Mouse (Mus musculus): ENCODE measurements around the gene Zfp57. TPM values are rescaled to one million over a fixed set of nuclear protein-coding genes. Genes with fewer than 3 reads are reported as not detected.
"Not testable (repeated sequence)": the region's sequence is repeated elsewhere in the genome, so short reads cannot be mapped to it uniquely, and the experiment has no call there.

The Zfp57 gene
- total and polyA plus RNA-seq, 3 experiments, result 0.26 TPM; not detected in 2

GRCm38 (mm10) chr17:36989437-36989836, 11.5 kb upstream of the Zfp57 start, which contains the start of gene H2-M5:
Gene H2-M5 (minus strand): TSS chr17:36989537.
- Histone ChIP-seq H3K4me1 (ENCODE audit: control insufficient read depth in 1 of 2, insufficient read depth in 2 of 2) (peaks cover 3 to 26% of the 10 kb centered on the region in 2 experiments; a peak in 2 of 4 replicates), H3K9me3 (replicated peaks; ENCODE audit: low read length) (no peaks in the 10 kb centered on the region), H3K27ac (ENCODE audit: insufficient read depth, low read depth) (no peak within 1 kb of the TSS), H3K9ac (ENCODE audit: insufficient read depth, low read depth) (no peak within 1 kb of the TSS), H3K4me2 (ENCODE audit: insufficient read depth, low read depth, poor library complexity, severe bottlenecking) (no peak within 1 kb of the TSS; the same call in 1 of the 2 replicates), H3K27me3 (replicated peaks) (no peaks in the 10 kb centered on the region), H3K79me2 (replicated peaks; ENCODE audit: control insufficient read depth, extremely low read depth, insufficient read depth, poor library complexity, severe bottlenecking) (no peaks in the 10 kb centered on the region), H3K36me3 (replicated peaks in 1 of 2; ENCODE audit: control insufficient read depth in 1 of 2, insufficient read depth in 1 of 2, low read length in 1 of 2) (peaks cover 0 to 4% of the 10 kb centered on the region in 2 experiments), H3K4me3 (replicated peaks in 1 of 3; ENCODE audit: low read depth in 2 of 3, low read length in 2 of 3, poor library complexity in 1 of 3) (no peak within 1 kb of the TSS)
- no peak for DNase-seq (ENCODE audit: extremely low read depth)
- dilution Hi-C loops (cut with MboI; ENCODE audit: extremely low pct_ligation_motif_present, extremely low pct_unique_long_range_greater_than_20kb, low sequenced_read_pairs) (no loop called here), in situ Hi-C loops (cut with MboI; ENCODE audit: low pct_ligation_motif_present, low pct_unique_long_range_greater_than_20kb, low sequenced_read_pairs) (no loop called here)
- TF ChIP-seq TBP (conservative IDR thresholded peaks at IDR 0.05; ENCODE audit: low read depth, low read length), result no peak
- TF ChIP-seq POLR2A (IDR thresholded peaks at IDR 0.05; ENCODE audit: low read depth, low read length), result no peak
- no peak for TF ChIP-seq TCF12 (IDR thresholded peaks at IDR 0.05; ENCODE audit: low read depth, low read length)
- no peak for TF ChIP-seq ZKSCAN1 (IDR thresholded peaks at IDR 0.05; ENCODE audit: borderline replicate concordance, low read depth, low read length)
- TF ChIP-seq JUND (conservative IDR thresholded peaks at IDR 0.05; ENCODE audit: low read depth, low read length), result no peak
- no peak for TF ChIP-seq EP300 (IDR thresholded peaks at IDR 0.05; ENCODE audit: low read length)
- TF ChIP-seq IRF4 (IDR thresholded peaks at IDR 0.05; ENCODE audit: low read depth, low read length), result no peak
- no peak for TF ChIP-seq MAX (IDR thresholded peaks at IDR 0.05; ENCODE audit: low read length)
- no peak for TF ChIP-seq ELF1 (IDR thresholded peaks at IDR 0.05; ENCODE audit: low read depth, low read length)
- no peak for TF ChIP-seq CTCF (conservative IDR thresholded peaks at IDR 0.05 in 1 of 2, IDR thresholded peaks at IDR 0.05 in 1 of 2; ENCODE audit: low read depth in 2 of 2, low read length in 2 of 2)
- TF ChIP-seq ZNF384 (IDR thresholded peaks at IDR 0.05; ENCODE audit: low read depth, low read length), result no peak
- TF ChIP-seq NRF1 (IDR thresholded peaks at IDR 0.05; ENCODE audit: low read depth, low read length), result no peak
- no peak for TF ChIP-seq NELFE (IDR thresholded peaks at IDR 0.05; ENCODE audit: low read depth, low read length)
- no peak for TF ChIP-seq UBTF (IDR thresholded peaks at IDR 0.05; ENCODE audit: low read depth, low read length)
- TF ChIP-seq ETS1 (conservative IDR thresholded peaks at IDR 0.05; ENCODE audit: low read depth, low read length), result no peak
- TF ChIP-seq CHD1 (IDR thresholded peaks at IDR 0.05; ENCODE audit: low read depth, low read length), result no peak
- no peak for TF ChIP-seq POLR2AphosphoS2 (IDR thresholded peaks at IDR 0.05; ENCODE audit: low read depth, low read length)
- TF ChIP-seq MAFK (IDR thresholded peaks at IDR 0.05; ENCODE audit: insufficient replicate concordance, low read length), result no peak

GRCm38 (mm10) chr17:36990630-36991029, 10.3 kb upstream of the Zfp57 start:
- H3K36me3 ChIP-seq (replicated peaks in 1 of 2; ENCODE audit: control insufficient read depth in 1 of 2, insufficient read depth in 1 of 2, low read length in 1 of 2); H3K27me3 ChIP-seq (replicated peaks); H3K4me2 ChIP-seq (ENCODE audit: insufficient read depth, low read depth, poor library complexity, severe bottlenecking); H3K9me3 ChIP-seq (replicated peaks; ENCODE audit: low read length); dilution Hi-C loops (cut with MboI; ENCODE audit: extremely low pct_ligation_motif_present, extremely low pct_unique_long_range_greater_than_20kb, low sequenced_read_pairs); DNase-seq (ENCODE audit: extremely low read depth); H3K9ac ChIP-seq (ENCODE audit: insufficient read depth, low read depth); H3K27ac ChIP-seq (ENCODE audit: insufficient read depth, low read depth); H3K4me3 ChIP-seq (replicated peaks in 1 of 3; ENCODE audit: low read depth in 2 of 3, low read length in 2 of 3, poor library complexity in 1 of 3); H3K79me2 ChIP-seq (replicated peaks; ENCODE audit: control insufficient read depth, extremely low read depth, insufficient read depth, poor library complexity, severe bottlenecking): not testable (repeated sequence)
- H3K4me1 ChIP-seq (ENCODE audit: control insufficient read depth in 1 of 2, insufficient read depth in 2 of 2), result peaks cover 3 to 38% of the 10 kb centered on the region in 2 experiments; a peak in 2 of 4 replicates
- in situ Hi-C loops (cut with MboI; ENCODE audit: low pct_ligation_motif_present, low pct_unique_long_range_greater_than_20kb, low sequenced_read_pairs), result loop anchor here (10.0 kb wide), 1 partner anchor 76 kb away; no protein-coding TSS in a partner anchor
- TF ChIP-seq ZNF384 (IDR thresholded peaks at IDR 0.05; ENCODE audit: low read depth, low read length) (0 out of 2 replicates have a peak, but pooled peaks have one; percentile 3), CTCF (conservative IDR thresholded peaks at IDR 0.05 in 1 of 2, IDR thresholded peaks at IDR 0.05 in 1 of 2; ENCODE audit: low read depth in 2 of 2, low read length in 2 of 2) (peak in 1 of 2 experiments; percentile 13; a peak in 1 of 4 replicates)

Data from CH12.LX (cell line).